Mouse (Mus musculus) activated CD4-positive, CD25-positive, alpha-beta regulatory T cell, adult 9 weeks (primary cell): ENCODE data around the gene Cep295nl. TPM values are rescaled to one million over a fixed set of nuclear protein-coding genes. Genes with fewer than 3 reads are reported as not detected.

Experiments
- polyA plus RNA-seq: library from polyadenylated mRNA; unstranded; fragments of 100-300 nt; shearing (Covaris generic); gene quantifications from one replicate; pipeline ENCODE4 v1.2.1, GENCODE M21; 2017

Cep295nl gene
- not detected for polyA plus RNA-seq

DNA sequence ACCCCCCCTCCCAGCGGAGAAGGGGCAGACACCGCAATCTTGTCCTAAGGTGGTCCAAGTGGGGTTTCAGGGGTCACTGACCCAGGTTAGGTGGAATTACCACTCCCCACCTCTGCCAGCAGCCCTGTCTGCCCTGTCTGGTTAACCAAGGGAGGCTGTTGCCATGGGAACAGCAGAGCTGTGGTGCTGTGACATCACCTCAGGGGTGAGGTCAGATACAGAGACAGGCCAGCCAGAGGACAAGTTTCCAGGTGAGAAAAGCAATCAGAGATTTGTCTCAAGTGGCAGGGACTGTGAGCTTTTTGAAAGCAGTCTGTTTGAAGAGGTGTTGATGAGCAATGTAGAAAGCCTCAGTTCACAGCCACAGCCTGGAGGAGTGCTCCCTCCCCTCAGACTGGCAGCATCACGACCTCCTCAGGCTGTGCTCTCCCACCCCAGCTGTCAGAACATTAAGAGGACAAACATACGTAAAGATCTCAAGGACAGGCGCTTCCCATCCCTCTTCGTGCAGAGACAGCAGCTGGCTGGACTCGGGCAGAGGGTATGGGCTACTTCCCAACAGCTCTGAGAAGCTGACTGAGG lies at the start of gene Cep295nl:
Gene Cep295nl, minus strand, starts transcription at position 101 of the 582 bp plus-strand sequence.

DNA sequence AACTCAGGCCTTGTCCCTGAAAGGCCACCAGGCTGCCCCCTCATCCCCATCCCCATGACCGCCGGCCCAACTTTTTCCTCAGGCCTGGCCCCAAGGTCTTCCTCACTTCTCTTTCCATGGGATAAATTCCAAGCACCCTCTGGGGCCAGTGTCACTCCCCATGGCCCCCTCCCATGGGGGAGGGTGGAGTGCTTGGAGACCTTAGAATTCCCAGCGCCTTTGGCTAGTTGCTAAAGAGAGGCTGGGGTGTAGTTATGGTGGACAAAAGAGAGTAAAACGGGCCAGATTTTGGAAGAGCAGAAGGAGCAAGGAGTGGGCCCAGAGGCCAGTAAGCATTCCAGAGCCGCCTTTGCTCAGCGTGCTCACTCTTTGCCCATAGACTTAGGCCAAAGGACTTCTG lies 13.3 kb upstream of the Cep295nl start, which contains the start of gene Timp2:
Gene Timp2, minus strand, starts transcription at position 101 of the 400 bp plus-strand sequence.

DNA sequence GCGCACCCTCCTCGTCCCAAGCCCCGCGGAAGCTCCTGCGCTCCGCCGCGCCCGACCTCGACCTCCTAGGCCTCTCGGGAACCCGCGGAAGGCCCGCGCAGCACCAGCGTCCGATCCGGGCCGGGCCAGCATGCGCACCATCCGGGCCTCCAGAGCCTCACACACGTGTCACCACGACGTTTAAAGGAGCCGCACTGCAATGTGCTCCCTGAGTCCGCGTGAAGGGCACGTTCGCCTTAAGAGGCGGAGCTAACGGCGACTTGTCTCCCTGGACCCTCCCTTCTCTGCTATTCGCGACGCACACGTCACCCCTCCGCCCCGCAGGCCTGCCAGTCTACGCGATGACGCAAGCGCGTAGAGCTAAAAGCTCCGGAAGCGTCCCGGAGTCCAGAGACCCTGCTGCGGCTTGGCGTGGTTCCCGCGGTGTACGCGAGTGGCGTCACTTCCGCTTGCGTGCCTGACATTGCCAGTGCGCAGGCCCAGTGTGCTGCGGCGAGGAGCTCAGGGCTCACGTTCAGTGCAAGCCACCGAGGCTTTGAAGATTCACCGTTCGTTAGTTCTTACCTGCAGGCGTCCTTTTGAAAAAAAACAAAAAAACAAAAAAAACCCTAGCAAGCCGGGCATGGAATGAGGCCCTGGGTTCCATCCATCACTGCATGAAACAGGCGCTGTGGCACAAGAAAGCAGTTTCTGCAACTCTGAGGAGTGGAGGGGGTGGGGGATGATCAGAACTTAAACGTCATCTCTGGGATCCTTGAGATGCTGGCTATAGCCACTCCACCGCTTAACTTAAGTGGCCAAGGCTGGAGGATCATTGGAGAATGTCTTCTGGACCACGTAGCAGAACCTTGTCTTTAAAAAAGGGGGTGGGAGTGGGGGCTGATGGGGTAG lies 52.1 kb downstream of the Cep295nl start, which contains the start of gene Usp36:
Gene Usp36, minus strand, starts transcription at position 246 of the 891 bp plus-strand sequence.

Other genes with a start within 250 kb of the Cep295nl start
- 0.54 TPM for gene Dnah17, start 211.9 kb downstream of the Cep295nl start, polyA plus RNA-seq
- gene Cyth1, start 93.9 kb downstream of the Cep295nl start, polyA plus RNA-seq, result 291 TPM
- 32.2 TPM for gene Usp36, start 52.3 kb downstream of the Cep295nl start, polyA plus RNA-seq
- gene Timp2, start 13.2 kb upstream of the Cep295nl start, polyA plus RNA-seq, result 3.0 TPM
- gene Lgals3bp, start 59.6 kb upstream of the Cep295nl start, polyA plus RNA-seq, result 149 TPM
- gene Cant1, start 76.6 kb upstream of the Cep295nl start, polyA plus RNA-seq, result 54.1 TPM
- not detected for gene C1qtnf1, start 85.7 kb upstream of the Cep295nl start, polyA plus RNA-seq
- gene Engase, start 134.3 kb upstream of the Cep295nl start, polyA plus RNA-seq, result 13.1 TPM